Mouse (Mus musculus) forebrain, embryonic 10.5 days (tissue): ENCODE data around the gene Pax6. TPM values are rescaled to one million over a fixed set of nuclear protein-coding genes. Genes with fewer than 3 reads are reported as not detected.

ENCODE experiments used
- DNase-seq: peaks from one replicate; pipeline ENCODE4 v3.0.0-alpha.2; 2017; ENCODE audit warnings: low spot score; ENCODE audit errors: extremely low spot score
- H3K27ac ChIP-seq: fragments of 300-500 bp; sonication (generic); 2 replicates; pipeline ENCODE4 v1.5.1; 2016; ENCODE audit warnings: mild to moderate bottlenecking
- H3K27me3 ChIP-seq: fragments of 300-500 bp; sonication (generic); 2 replicates; pipeline ENCODE4 v1.6.1; 2016; ENCODE audit warnings: mild to moderate bottlenecking; ENCODE audit not compliant: poor library complexity, severe bottlenecking
- H3K36me3 ChIP-seq: fragments of 300-500 bp; sonication (generic); replicated peaks from 2 replicates; pipeline ENCODE4 v1.6.1; 2016; ENCODE audit warnings: mild to moderate bottlenecking, moderate library complexity
- H3K4me1 ChIP-seq: fragments of 300-500 bp; sonication (generic); 2 replicates; pipeline ENCODE4 v1.6.1; 2016
- H3K4me3 ChIP-seq: fragments of 300-500 bp; sonication (generic); 2 replicates; pipeline ENCODE4 v1.5.1; 2016; ENCODE audit warnings: mild to moderate bottlenecking, moderate library complexity
- H3K9me3 ChIP-seq: fragments of 300-500 bp; sonication (generic); 2 replicates; pipeline ENCODE4 v1.6.1; 2016; ENCODE audit warnings: mild to moderate bottlenecking, moderate library complexity
- WGBS: fragments of 180-500 bp; shearing (Covaris S2); methylation state at CpG from one replicate; pipeline ENCODE4 v1.1.7; 2016; 5-methylcytosine and 5-hydroxymethylcytosine counted together
- polyA plus RNA-seq: library from polyadenylated mRNA; unstranded; fragments of >200 nt; fragmentation: Nextera tagmentation; extraction: Ambion mirVana; gene quantifications from 2 replicates; pipeline ENCODE4 v1.2.1, GENCODE M21; 2016

Gene Pax6
- polyA plus RNA-seq, 1 experiment from 2014 or later: 76.8 TPM

DNA sequence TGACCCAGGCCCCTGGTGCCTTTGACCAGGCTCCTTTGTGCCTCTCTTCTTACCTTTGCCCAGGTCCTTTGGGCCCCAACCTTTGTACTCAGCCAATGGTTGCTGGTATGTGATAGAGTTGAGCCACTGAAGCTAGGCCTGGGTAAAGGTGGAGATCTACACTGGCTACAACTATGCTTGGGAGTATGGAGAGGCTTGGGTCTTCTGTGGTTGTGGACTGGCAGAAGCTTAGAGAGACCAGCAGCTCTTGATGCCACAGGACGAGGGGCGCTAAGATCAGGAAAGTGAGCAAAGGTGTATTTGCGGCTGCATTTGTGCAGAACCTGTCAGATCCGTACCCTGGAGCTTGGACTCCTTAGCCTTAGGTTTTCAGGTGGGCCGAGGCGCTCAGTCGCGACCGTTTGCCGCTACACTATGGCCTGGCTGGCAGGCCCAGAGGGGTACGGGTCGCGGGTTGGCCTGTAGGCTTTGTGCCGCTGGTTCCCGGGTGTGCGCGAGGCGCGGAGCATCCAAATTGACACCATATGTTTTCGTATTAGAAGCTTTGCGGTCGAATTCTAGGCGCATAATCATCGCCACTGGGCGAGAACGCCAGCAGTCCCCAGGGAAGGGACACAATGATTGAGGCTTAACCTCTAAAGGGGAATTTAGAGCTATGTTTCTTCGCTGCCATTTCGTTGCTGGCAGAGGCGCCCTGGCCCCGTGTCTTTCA lies 12.5 kb downstream of the Pax6 start:
- DNase-seq: peak; percentile 47
- peak overlapping the region; percentile 88 for H3K4me3 ChIP-seq
- H3K4me1 ChIP-seq: peaks cover 87% of the 10 kb centered on the region
- 1% methylated on average over 30 of the region's 30 CpGs for WGBS
- peaks cover 60% of the 10 kb centered on the region for H3K36me3 ChIP-seq
- no peaks in the 10 kb centered on the region for H3K9me3 ChIP-seq
- H3K27me3 ChIP-seq: peaks cover 98% of the 10 kb centered on the region
- peak overlapping the region; percentile 99 for H3K27ac ChIP-seq

- under 1% methylated on average over 23 of the region's 23 CpGs for WGBS
- peak overlapping the region; percentile 88 for H3K4me3 ChIP-seq
- peaks cover 98% of the 10 kb centered on the region for H3K27me3 ChIP-seq
- peak overlapping the region; percentile 99 for H3K27ac ChIP-seq
- no peak for DNase-seq
- peaks cover 91% of the 10 kb centered on the region for H3K4me1 ChIP-seq
- H3K36me3 ChIP-seq: peaks cover 60% of the 10 kb centered on the region
- H3K9me3 ChIP-seq: no peaks in the 10 kb centered on the region
These were observed 13.4 kb downstream of the Pax6 start for GRCm38 (mm10) chr2:105682011-105682501.

GRCm38 (mm10) chr2:105682634-105683351 lies 14.1 kb downstream of the Pax6 start:
- 8% methylated on average over 21 of the region's 21 CpGs for WGBS
- Histone ChIP-seq H3K27me3 (peaks cover 98% of the 10 kb centered on the region), H3K27ac (peak overlapping the region; percentile 99), H3K9me3 (no peaks in the 10 kb centered on the region), H3K36me3 (peaks cover 66% of the 10 kb centered on the region), H3K4me1 (peaks cover 94% of the 10 kb centered on the region), H3K4me3 (peak overlapping the region; percentile 88)
- peak; percentile 28 for DNase-seq

DNA sequence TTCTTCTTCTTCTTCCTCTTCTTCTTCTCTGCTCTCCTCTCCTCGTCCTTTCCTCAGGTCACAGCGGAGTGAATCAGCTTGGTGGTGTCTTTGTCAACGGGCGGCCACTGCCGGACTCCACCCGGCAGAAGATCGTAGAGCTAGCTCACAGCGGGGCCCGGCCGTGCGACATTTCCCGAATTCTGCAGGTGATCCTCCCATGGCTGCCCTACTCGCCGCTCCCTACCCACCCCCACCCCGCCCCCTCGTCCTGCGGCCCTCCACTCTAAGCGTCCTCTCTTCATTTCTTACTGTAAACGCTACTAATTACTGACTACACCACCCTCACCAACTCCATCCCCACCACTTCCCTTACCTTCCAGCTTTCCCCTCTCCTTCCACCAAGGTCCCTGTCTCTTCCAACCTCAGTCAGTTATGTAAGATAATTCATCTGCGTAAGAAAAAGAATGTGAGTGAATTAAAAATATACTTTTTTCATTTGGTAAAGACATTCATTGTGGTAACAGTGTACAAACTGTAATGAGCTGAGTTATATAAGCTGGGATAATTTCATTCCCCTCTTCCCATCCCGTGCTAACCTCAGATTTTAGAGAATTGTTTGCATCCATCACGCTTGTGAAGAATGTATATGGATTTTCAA lies 15.2 kb downstream of the Pax6 start:
- Histone ChIP-seq H3K4me3 (peak overlapping the region; percentile 88), H3K4me1 (peaks cover 98% of the 10 kb centered on the region), H3K9me3 (no peaks in the 10 kb centered on the region), H3K27ac (peak overlapping the region; percentile 99), H3K27me3 (peaks cover 100% of the 10 kb centered on the region), H3K36me3 (peaks cover 66% of the 10 kb centered on the region)
- WGBS: 8% methylated on average over 22 of the region's 22 CpGs
- peak; percentile 25 for DNase-seq

GRCm38 (mm10) chr2:105684991-105685650 lies 16.4 kb downstream of the Pax6 start:
- WGBS: 39% methylated on average over 11 of the region's 11 CpGs
- Histone ChIP-seq H3K36me3 (peaks cover 57% of the 10 kb centered on the region), H3K4me3 (peak overlapping the region; percentile 45; the same call in 1 of the 2 replicates), H3K27ac (peak overlapping the region; percentile 89; the same call in 1 of the 2 replicates), H3K27me3 (peaks cover 100% of the 10 kb centered on the region), H3K4me1 (peaks cover 98% of the 10 kb centered on the region), H3K9me3 (no peaks in the 10 kb centered on the region)
- no peak for DNase-seq

GRCm38 (mm10) chr2:105685651-105686050 lies 17.0 kb downstream of the Pax6 start:
- H3K4me3 ChIP-seq: peak overlapping the region; percentile 45; the same call in 1 of the 2 replicates

GRCm38 (mm10) chr2:105686363-105687316 lies 17.9 kb downstream of the Pax6 start:
- H3K4me1 ChIP-seq: peaks cover 98% of the 10 kb centered on the region
- H3K4me3 ChIP-seq: peak overlapping the region; percentile 45
- no peaks in the 10 kb centered on the region for H3K9me3 ChIP-seq
- H3K27me3 ChIP-seq: peaks cover 100% of the 10 kb centered on the region
- peak overlapping the region; percentile 89 for H3K27ac ChIP-seq
- H3K36me3 ChIP-seq: peaks cover 53% of the 10 kb centered on the region
- peak; percentile 39 for DNase-seq
- WGBS: 9% methylated on average over 36 of the region's 36 CpGs

More at GRCm38 (mm10) chr2:105685651-105686050, 17.0 kb downstream of the Pax6 start:
- H3K4me1 ChIP-seq: peaks cover 98% of the 10 kb centered on the region
- WGBS: 51% methylated on average over 11 of the region's 11 CpGs
- peak overlapping the region; percentile 89; the same call in 1 of the 2 replicates for H3K27ac ChIP-seq
- peaks cover 100% of the 10 kb centered on the region for H3K27me3 ChIP-seq
- no peaks in the 10 kb centered on the region for H3K9me3 ChIP-seq
- H3K36me3 ChIP-seq: peaks cover 55% of the 10 kb centered on the region
- no peak for DNase-seq

- Histone ChIP-seq H3K27ac (peak overlapping the region; percentile 89), H3K4me1 (peaks cover 98% of the 10 kb centered on the region), H3K4me3 (peak overlapping the region; percentile 45), H3K27me3 (peaks cover 100% of the 10 kb centered on the region), H3K9me3 (no peaks in the 10 kb centered on the region), H3K36me3 (peaks cover 61% of the 10 kb centered on the region)
- WGBS: 3% methylated on average over 13 of the region's 13 CpGs
- peak; percentile 71 for DNase-seq
These were observed 18.8 kb downstream of the Pax6 start for GRCm38 (mm10) chr2:105687317-105687991.

DNA sequence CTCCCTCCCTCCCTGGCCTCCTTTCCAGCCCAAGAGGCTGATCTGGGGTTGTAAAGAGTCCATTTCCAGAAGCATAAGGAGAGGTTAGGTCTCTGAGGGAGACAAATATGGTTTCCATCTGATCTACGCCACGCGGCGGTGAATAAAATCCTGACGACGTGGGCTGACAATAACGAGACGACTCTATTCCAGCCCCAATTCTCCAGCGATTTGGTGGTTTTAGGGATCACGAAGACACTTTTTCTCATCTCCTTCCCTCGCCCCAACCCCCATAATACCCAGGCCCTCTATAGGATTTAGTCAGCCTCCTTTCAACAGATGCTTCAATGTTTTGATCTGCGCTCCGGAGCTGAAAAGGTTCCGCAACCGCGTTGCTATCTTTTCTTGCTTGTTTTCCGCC lies 19.3 kb downstream of the Pax6 start:
- H3K4me3 ChIP-seq: peak overlapping the region; percentile 45
- WGBS: 1% methylated on average over 17 of the region's 17 CpGs
- H3K36me3 ChIP-seq: peaks cover 63% of the 10 kb centered on the region
- no peaks in the 10 kb centered on the region for H3K9me3 ChIP-seq
- H3K4me1 ChIP-seq: peaks cover 97% of the 10 kb centered on the region
- H3K27ac ChIP-seq: peak overlapping the region; percentile 89
- DNase-seq: peak; percentile 46
- H3K27me3 ChIP-seq: peaks cover 100% of the 10 kb centered on the region

DNA sequence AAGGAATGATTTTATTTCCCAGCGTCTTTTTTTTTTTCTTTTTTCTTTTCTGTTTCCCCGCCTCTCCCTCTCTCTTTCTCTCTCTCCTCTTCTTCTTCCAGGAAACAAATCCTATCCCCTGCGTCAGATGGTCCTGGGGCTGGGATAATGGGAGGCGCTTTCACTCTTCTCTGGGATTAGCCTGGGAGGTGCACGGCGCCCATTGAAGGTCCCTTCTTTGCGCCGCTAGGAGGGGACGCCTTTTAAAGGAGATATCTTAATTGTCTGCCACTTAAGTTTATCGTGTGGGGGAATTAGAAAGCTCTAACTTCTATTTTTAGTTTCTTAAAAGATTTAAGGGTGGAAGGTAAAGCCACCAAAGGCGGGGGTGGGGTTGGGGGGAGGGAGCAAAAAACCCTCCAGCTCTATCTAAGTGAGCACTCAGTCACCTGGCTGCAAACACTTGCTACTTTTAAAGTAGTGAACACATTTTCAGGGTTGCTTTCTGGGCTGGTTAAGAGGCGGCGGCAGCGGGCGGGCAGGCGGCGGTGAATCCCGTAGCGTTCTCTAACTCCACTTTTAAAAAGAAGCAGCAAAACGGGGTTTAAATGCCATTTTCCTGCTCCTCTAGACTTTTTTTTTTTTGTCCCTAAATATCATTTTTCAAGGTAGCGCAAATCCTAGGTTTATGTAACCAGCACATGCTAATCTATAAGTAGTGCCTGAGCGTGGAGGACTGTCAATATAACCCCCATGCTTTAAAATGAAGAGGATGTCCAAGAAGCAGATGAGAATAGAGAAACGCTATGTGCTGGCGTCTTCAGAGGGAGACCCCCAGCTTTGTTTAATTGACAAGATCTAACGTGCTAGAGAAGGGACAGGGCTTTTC lies 20.0 kb downstream of the Pax6 start:
- peak; percentile 49 for DNase-seq
- Histone ChIP-seq H3K27me3 (peaks cover 100% of the 10 kb centered on the region), H3K36me3 (peaks cover 66% of the 10 kb centered on the region), H3K27ac (peak overlapping the region; percentile 89), H3K9me3 (no peaks in the 10 kb centered on the region), H3K4me1 (peaks cover 95% of the 10 kb centered on the region), H3K4me3 (peak overlapping the region; percentile 45)
- WGBS: under 1% methylated on average over 25 of the region's 25 CpGs
